Mouse (Mus musculus): Measurements from ENCODE around the gene Dennd4b. TPM values are rescaled to one million over a fixed set of nuclear protein-coding genes. Genes with fewer than 3 reads are reported as not detected.

Dennd4b gene
- polyA plus RNA-seq, 2 experiments: 1.0 to 3.9 TPM

DNA sequence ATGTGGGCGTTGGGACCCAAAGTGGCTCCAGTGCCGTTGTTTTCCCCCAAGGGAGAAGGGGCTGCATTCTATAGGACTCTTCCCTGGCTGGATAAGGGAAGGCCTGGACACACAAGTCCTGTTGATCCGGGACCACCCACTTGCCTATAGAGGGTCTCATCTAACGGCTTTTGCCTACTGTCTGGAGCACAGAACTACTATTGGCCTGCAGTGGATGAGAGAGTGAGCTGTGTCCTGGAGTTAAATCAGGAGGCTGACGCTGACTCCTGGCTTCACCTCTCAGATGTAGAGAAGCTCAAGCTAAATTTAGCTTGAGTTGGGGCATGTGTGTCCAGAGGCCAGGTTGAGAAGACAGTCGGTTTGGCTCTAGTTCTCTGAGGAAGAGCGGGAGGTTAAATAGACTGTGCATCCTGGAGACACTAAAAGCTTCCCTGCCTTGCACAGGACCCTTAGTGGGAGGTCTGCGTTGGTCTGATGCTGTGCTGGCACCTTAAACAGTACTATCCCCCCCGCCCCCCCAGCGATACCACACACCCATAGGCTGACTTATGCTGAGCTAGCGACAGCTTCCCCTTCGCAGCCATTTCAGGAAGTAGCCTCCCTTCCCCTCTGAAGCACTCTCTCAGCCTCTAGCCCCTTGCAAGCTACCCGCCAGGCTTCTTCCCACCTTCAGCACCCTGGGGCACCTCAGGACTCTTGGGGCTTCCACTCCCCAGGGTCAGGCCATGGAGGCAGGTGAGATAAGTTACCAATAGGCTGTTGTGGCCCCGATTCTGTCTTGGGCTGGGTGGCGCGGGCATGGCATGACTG lies 1.2 kb downstream of the Dennd4b start:
- Histone ChIP-seq H3K4me2 (ENCODE audit: low read depth) (peak overlapping the region; percentile 99), H3K9me3 (ENCODE audit: control insufficient read depth, low read length) (no peaks in the 10 kb centered on the region), H3K27ac (peak overlapping the region; percentile 57), H3K27me3 (ENCODE audit: control insufficient read depth, insufficient read depth, low read length) (no peaks in the 10 kb centered on the region), H3K4me1 (replicated peaks; ENCODE audit: control insufficient read depth in 2 of 2, insufficient read depth in 2 of 2, low read length in 1 of 2) (peaks cover 6 to 23% of the 10 kb centered on the region in 2 experiments), H3K9ac (replicated peaks) (peak overlapping the region; percentile 78), H3K4me3 (ENCODE audit: insufficient read depth in 1 of 2, low read depth in 2 of 2, low read length in 2 of 2) (peak overlapping the region; percentile 83 to 90), H3K36me3 (replicated peaks; ENCODE audit: control insufficient read depth, insufficient read depth, low read depth) (peaks cover 6% of the 10 kb centered on the region; the same call in 1 of the 2 replicates)
- TF ChIP-seq EP300 (IDR thresholded peaks at IDR 0.05; ENCODE audit: low read depth) (no peak), CTCF (IDR thresholded peaks at IDR 0.05; ENCODE audit: low read depth) (no peak)
- peak; percentile 2; the same call in 1 of the 2 replicates for ATAC-seq (ENCODE audit: insufficient read depth)
- peak in 1 of 3 experiments; percentile 30 for DNase-seq (ENCODE audit: low read depth in 3 of 3, low spot score in 3 of 3)
- WGBS (ENCODE audit: insufficient replicate concordance): 7% methylated on average over 16 of the region's 16 CpGs

GRCm38 (mm10) chr3:90266901-90267775 lies 2.2 kb downstream of the Dennd4b start:
- peaks cover 2% of the 10 kb centered on the region; the same call in 1 of the 2 replicates for H3K36me3 ChIP-seq (replicated peaks; ENCODE audit: control insufficient read depth, insufficient read depth, low read depth)
- no peak for TF ChIP-seq CTCF (IDR thresholded peaks at IDR 0.05; ENCODE audit: low read depth)
- TF ChIP-seq EP300 (IDR thresholded peaks at IDR 0.05; ENCODE audit: low read depth): no peak
- no peak overlapping the region for H3K27ac ChIP-seq
- DNase-seq (ENCODE audit: low read depth in 3 of 3, low spot score in 3 of 3): no peak
- H3K4me1 ChIP-seq (replicated peaks; ENCODE audit: control insufficient read depth in 2 of 2, insufficient read depth in 2 of 2, low read length in 1 of 2): peaks cover 6 to 23% of the 10 kb centered on the region in 2 experiments
- WGBS (ENCODE audit: insufficient replicate concordance): 79% methylated on average over 20 of the region's 20 CpGs
- H3K9ac ChIP-seq (replicated peaks): no peak overlapping the region; the same call in none of the 2 replicates
- peak overlapping the region; percentile 99 for H3K4me2 ChIP-seq (ENCODE audit: low read depth)
- no peaks in the 10 kb centered on the region for H3K27me3 ChIP-seq (ENCODE audit: control insufficient read depth, insufficient read depth, low read length)
- H3K9me3 ChIP-seq (ENCODE audit: control insufficient read depth, low read length): no peaks in the 10 kb centered on the region
- peak overlapping the region in 1 of 2 experiments; percentile 83; a peak in 2 of 4 replicates for H3K4me3 ChIP-seq (ENCODE audit: insufficient read depth in 1 of 2, low read depth in 2 of 2, low read length in 2 of 2)
- no peak for ATAC-seq (ENCODE audit: insufficient read depth)

DNA sequence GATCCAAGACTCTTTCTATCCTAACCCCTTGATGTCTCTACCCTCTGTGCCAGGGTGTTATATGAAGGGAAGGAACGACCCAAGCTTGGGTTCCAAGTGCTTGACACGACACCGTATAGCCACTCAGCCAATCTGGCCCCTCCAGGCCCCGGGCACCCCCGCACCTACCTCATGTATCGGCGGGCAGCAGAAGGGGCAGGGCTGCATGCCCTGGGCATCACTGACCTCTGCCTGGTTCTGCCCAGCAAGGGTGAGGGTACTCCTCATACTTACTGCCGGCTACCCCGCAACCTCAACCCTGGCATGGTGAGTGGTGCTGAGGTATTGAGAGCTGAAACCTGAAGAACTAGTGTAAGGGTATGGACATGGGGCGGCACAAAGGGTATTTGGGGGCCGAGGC lies 3.2 kb downstream of the Dennd4b start:
- H3K4me3 ChIP-seq (ENCODE audit: insufficient read depth in 1 of 2, low read depth in 2 of 2, low read length in 2 of 2): no peak overlapping the region
- H3K4me2 ChIP-seq (ENCODE audit: low read depth): no peak overlapping the region
- H3K9ac ChIP-seq (replicated peaks): no peak overlapping the region
- DNase-seq (ENCODE audit: low read depth in 3 of 3, low spot score in 3 of 3) (no peak), ATAC-seq (ENCODE audit: insufficient read depth) (no peak)
- H3K9me3 ChIP-seq (ENCODE audit: control insufficient read depth, low read length): no peaks in the 10 kb centered on the region
- H3K27ac ChIP-seq: no peak overlapping the region
- H3K4me1 ChIP-seq (replicated peaks; ENCODE audit: control insufficient read depth in 2 of 2, insufficient read depth in 2 of 2, low read length in 1 of 2): peaks cover 6 to 23% of the 10 kb centered on the region in 2 experiments
- 87% methylated on average over 11 of the region's 11 CpGs for WGBS (ENCODE audit: insufficient replicate concordance)
- TF ChIP-seq EP300 (IDR thresholded peaks at IDR 0.05; ENCODE audit: low read depth): no peak
- TF ChIP-seq CTCF (IDR thresholded peaks at IDR 0.05; ENCODE audit: low read depth): no peak
- no peaks in the 10 kb centered on the region for H3K27me3 ChIP-seq (ENCODE audit: control insufficient read depth, insufficient read depth, low read length)
- H3K36me3 ChIP-seq (replicated peaks; ENCODE audit: control insufficient read depth, insufficient read depth, low read depth): peaks cover 2% of the 10 kb centered on the region; the same call in 1 of the 2 replicates

GRCm38 (mm10) chr3:90268971-90269370 lies 4.0 kb downstream of the Dennd4b start:
- H3K9me3 ChIP-seq (ENCODE audit: control insufficient read depth, low read length): no peaks in the 10 kb centered on the region
- TF ChIP-seq EP300 (IDR thresholded peaks at IDR 0.05; ENCODE audit: low read depth) (no peak), CTCF (IDR thresholded peaks at IDR 0.05; ENCODE audit: low read depth) (no peak)
- H3K4me1 ChIP-seq (replicated peaks; ENCODE audit: control insufficient read depth in 2 of 2, insufficient read depth in 2 of 2, low read length in 1 of 2): peaks cover 6 to 23% of the 10 kb centered on the region in 2 experiments
- DNase-seq (ENCODE audit: low read depth in 3 of 3, low spot score in 3 of 3): no peak
- no peaks in the 10 kb centered on the region for H3K36me3 ChIP-seq (replicated peaks; ENCODE audit: control insufficient read depth, insufficient read depth, low read depth)
- ATAC-seq (ENCODE audit: insufficient read depth): no peak
- no peak overlapping the region for H3K4me2 ChIP-seq (ENCODE audit: low read depth)
- no peak overlapping the region for H3K4me3 ChIP-seq (ENCODE audit: insufficient read depth in 1 of 2, low read depth in 2 of 2, low read length in 2 of 2)
- no peak overlapping the region for H3K9ac ChIP-seq (replicated peaks)
- H3K27me3 ChIP-seq (ENCODE audit: control insufficient read depth, insufficient read depth, low read length): no peaks in the 10 kb centered on the region
- no peak overlapping the region for H3K27ac ChIP-seq
- 81% methylated on average over 14 of the region's 16 CpGs for WGBS (ENCODE audit: insufficient replicate concordance)
